Mouse (Mus musculus) splenic B cell, adult 2 months (primary cell): Measurements from ENCODE around the gene Zfp975.
"Not testable (repeated sequence)": the region's sequence is repeated elsewhere in the genome, so short reads cannot be mapped to it uniquely, and the experiment has no call there.

Experiments
- DNase-seq: peaks from one replicate; pipeline ENCODE4 v3.0.0-alpha.2; 2011; ENCODE audit warnings: low read depth, low spot score
- H3K27me3 ChIP-seq: 2 replicates; pipeline ENCODE4 v1.6.1; 2012; ENCODE audit warnings: mild to moderate bottlenecking, low read length, moderate library complexity, mixed read lengths; ENCODE audit not compliant: control insufficient read depth, poor library complexity, insufficient read depth, severe bottlenecking
- H3K36me3 ChIP-seq: 2 replicates; pipeline ENCODE4 v1.6.1; 2012; ENCODE audit warnings: mild to moderate bottlenecking, low read length, moderate library complexity, mixed read lengths; ENCODE audit not compliant: control insufficient read depth, poor library complexity, insufficient read depth, severe bottlenecking

Gene Zfp975

GRCm38 (mm10) chr7:42692362-42693158 lies at the start of gene Zfp975:
Gene Zfp975 (minus strand): TSS chr7:42692742.
- not testable (repeated sequence) for H3K36me3 ChIP-seq, H3K27me3 ChIP-seq
- DNase-seq = peak; percentile 55

- H3K36me3 ChIP-seq = no peaks in the 10 kb centered on the region
- no peaks in the 10 kb centered on the region for H3K27me3 ChIP-seq
- DNase-seq = no peak
These were observed 46.1 kb upstream of the Zfp975 start for GRCm38 (mm10) chr7:42738536-42739210.

GRCm38 (mm10) chr7:42726917-42727316 lies 34.4 kb upstream of the Zfp975 start, which contains the start of gene Gm17067:
Gene Gm17067 (minus strand): TSS chr7:42727017.
- not testable (repeated sequence) for DNase-seq, H3K36me3 ChIP-seq, H3K27me3 ChIP-seq

GRCm38 (mm10) chr7:42693251-42693650 lies 709 bp upstream of the Zfp975 start:
- not testable (repeated sequence) for H3K27me3 ChIP-seq, DNase-seq, H3K36me3 ChIP-seq

GRCm38 (mm10) chr7:42680081-42680480 lies 12.5 kb downstream of the Zfp975 start:
- not testable (repeated sequence) for DNase-seq, H3K36me3 ChIP-seq, H3K27me3 ChIP-seq

GRCm38 (mm10) chr7:42679646-42680045 lies 12.9 kb downstream of the Zfp975 start:
- not testable (repeated sequence) for H3K36me3 ChIP-seq, DNase-seq

GRCm38 (mm10) chr7:42660140-42660539 lies 32.4 kb downstream of the Zfp975 start:
- peak; percentile 4 for DNase-seq
- H3K36me3 ChIP-seq, H3K27me3 ChIP-seq: not testable (repeated sequence)

More at GRCm38 (mm10) chr7:42679646-42680045, 12.9 kb downstream of the Zfp975 start:
- not testable (repeated sequence) for H3K27me3 ChIP-seq

GRCm38 (mm10) chr7:42655211-42655610 lies 37.3 kb downstream of the Zfp975 start:
- not testable (repeated sequence) for H3K27me3 ChIP-seq, H3K36me3 ChIP-seq, DNase-seq

GRCm38 (mm10) chr7:42643120-42643620 lies 49.4 kb downstream of the Zfp975 start:
- H3K27me3 ChIP-seq, H3K36me3 ChIP-seq, DNase-seq: not testable (repeated sequence)

- H3K27me3 ChIP-seq, H3K36me3 ChIP-seq: not testable (repeated sequence)
- peak; percentile 13 for DNase-seq
These were observed 50.1 kb downstream of the Zfp975 start, which contains the start of gene Zfp976 for GRCm38 (mm10) chr7:42642152-42643115. Gene Zfp976 (minus strand): TSS chr7:42642588.

- not testable (repeated sequence) for H3K36me3 ChIP-seq, H3K27me3 ChIP-seq, DNase-seq
These were observed 61.5 kb downstream of the Zfp975 start for GRCm38 (mm10) chr7:42631031-42631430.
